Mouse (Mus musculus): ENCODE data around the gene Ptprd. TPM values are rescaled to one million over a fixed set of nuclear protein-coding genes. Genes with fewer than 3 reads are reported as not detected.
"Not testable (repeated sequence)": the region's sequence is repeated elsewhere in the genome, so short reads cannot be mapped to it uniquely, and the experiment has no call there.

Gene Ptprd
- polyA plus RNA-seq, 1 experiment, result 104 TPM

DNA sequence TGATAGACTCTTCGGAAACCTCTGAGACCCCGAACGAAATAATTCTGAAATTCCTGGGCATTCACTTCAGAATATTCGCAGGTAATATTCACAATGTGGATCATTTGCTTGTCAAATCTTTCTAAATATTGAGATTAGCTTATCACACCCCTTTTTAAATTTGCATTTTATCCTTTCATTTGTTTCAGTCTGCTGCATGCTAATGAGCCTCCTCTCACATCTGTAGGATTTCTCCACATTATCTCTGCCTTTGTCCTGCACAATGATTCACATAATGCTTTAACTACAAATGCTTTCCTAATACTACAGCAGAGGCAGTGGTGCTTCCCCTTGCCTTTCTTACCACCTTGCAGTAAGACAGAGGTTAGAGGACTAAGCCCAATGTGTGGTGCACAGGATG lies 229.7 kb downstream of the Ptprd start:
- DNase-seq (ENCODE audit: extremely low spot score in 1 of 2, low spot score in 1 of 2), result no peak

DNA sequence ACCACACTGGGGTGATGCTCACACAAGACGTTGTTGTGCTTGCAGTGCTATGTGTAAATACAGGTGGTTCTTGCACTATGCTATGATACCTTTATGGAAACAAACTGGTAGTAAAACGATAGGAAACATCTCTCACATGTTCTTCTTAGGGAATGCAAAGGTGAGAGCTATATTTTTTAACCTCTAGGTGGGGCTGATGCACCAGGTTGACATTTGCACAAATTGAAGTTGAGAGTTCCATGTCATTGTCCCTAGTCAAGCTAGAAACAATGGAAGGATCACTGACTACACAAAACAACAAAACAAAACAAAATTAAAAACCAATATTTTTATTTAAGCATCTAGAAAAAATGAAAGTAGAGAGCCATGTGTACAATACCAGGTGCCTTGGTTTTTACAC lies 250.1 kb downstream of the Ptprd start:
- peak in 1 of 2 experiments; percentile 53 for DNase-seq (ENCODE audit: extremely low spot score in 1 of 2, low spot score in 1 of 2)

DNA sequence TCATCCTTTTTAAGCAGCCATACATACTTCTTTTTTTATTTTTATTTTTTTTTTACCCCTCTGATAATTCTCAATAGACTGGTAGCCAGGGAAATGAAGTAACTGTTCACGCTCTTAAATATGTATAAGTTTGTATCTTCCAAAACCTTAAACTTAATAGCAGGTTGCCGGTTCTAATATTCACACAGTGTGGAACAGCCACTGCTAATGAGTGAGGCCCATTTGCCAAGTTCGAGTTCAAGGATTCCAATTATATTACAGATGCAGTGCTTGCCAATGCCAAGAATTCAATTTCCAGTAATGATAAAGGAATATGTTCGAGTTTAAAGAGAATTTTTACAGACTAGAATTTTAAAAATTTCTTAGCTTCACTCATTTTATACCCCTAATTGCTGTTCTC lies 322.3 kb downstream of the Ptprd start:
- no peak for DNase-seq (ENCODE audit: extremely low spot score in 1 of 2, low spot score in 1 of 2)

DNA sequence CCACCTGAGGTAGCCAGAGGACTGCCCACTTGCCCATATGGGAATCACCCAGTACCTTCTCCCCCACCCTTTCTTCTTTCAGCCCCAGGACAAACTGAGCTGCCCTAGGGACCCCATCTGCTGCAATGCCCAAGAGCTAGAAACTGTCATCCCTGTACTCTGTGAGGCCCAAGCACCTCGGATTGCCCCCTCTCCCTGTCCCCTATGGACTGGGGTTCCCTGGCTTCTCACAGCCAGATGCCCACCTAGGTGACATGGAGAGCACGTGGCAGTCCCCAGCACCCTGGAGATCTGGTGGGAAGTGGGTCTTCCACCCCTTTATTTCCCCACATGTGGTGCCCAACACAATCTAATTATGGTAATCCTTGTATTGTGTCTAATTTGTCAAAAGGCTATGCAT lies 331.5 kb downstream of the Ptprd start:
- DNase-seq (ENCODE audit: extremely low spot score in 1 of 2, low spot score in 1 of 2), result no peak

DNA sequence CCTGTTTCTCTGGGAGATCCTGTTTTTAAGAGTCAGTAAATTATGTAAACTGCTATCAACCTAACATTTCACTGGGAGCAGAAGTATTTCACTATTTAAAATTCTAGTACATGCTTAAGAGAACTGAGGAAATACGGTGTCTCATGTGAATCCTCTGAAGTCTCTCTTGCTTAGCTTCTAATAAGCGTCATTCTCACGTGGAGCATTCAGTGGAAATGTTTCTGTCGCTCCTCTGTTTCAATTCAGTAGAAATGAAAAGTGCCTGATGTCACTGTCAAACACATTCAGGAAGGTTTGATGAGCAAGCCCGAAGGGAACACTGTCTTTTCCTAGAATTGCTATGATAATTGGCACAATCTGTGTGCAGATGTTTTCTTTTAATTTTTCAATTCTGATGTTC lies 350.5 kb downstream of the Ptprd start:
- peak in 1 of 2 experiments; percentile 27 for DNase-seq (ENCODE audit: extremely low spot score in 1 of 2, low spot score in 1 of 2)

DNA sequence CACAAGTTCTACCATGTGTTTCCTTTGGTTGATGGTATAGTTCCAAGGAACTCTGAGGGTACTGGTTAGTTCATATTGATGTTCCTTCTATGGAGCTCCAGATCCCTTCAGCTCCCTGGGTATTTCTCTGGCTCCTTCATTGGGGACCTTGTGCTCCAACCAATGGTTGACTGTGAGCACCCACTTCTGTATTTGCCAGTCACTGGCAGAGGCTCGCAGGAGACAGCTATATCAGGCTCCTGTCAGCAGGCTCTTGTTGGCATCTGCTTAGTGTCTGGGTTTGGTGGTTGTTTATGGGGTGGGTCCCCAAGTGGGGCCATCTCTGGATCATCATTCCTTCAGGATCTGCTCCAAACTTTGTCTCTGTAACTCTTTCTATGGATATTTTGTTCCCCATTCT lies 414.4 kb downstream of the Ptprd start:
- not testable (repeated sequence) for DNase-seq (ENCODE audit: extremely low spot score in 1 of 2, low spot score in 1 of 2)

DNA sequence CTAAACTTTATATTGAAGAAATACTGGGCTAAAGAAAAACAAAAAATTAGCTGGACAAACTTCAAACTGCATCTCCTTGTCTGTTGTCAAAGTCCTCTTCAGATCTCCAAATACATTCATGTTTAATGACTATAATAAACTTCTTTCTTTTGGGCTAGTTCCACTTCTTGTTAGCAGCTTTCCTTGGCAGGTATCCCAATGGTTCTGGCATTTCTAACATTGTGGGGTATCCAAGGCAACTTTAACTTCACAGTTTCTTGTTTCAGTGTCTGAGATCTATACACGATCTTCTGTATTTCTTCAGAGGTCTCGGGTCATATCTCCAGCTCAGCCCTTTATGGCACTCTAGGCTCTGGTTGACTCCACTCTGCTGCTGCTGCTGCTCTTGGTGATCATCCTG lies 434.5 kb downstream of the Ptprd start:
- DNase-seq (ENCODE audit: extremely low spot score in 1 of 2, low spot score in 1 of 2), result peak; percentile 4 to 49

DNA sequence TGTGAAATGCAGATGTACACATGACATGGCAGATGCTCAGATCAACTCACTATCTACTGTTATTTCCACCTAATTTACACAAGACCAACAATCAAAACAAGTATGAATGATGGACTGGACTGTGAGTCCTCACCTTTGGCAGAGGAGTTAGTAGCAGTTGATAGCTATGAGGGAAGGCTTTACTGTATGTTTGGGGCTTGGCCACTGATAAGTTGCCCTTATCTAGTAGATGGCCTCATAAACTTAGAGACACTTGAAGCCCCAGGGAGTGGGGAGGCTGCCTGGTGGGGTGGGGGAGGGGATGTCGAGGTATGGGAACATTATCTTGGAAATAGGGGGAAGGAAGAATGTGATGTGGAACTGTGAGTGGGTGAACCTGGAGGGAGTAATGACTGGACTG lies 448.0 kb downstream of the Ptprd start:
- DNase-seq (ENCODE audit: extremely low spot score in 1 of 2, low spot score in 1 of 2), result no peak

DNA sequence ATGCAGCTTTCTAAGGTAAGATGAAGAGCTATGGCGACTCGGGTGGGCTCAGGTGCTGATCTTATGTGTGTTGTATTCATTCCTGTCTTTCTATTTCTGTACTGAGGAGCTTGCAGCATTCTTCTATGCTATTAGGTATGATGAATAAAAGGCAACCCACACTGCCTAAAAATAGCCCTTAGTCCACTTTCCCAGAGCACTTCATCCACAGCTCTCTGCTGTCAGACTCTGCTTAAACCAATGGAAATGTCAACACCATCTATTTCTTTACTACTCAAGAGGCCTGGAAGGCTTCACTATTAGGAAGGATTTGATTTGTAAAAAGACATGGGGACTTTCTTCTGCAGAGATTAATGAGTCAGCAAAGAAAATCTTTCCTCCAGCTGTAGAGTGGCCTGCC lies 468.4 kb downstream of the Ptprd start:
- DNase-seq (ENCODE audit: extremely low spot score in 1 of 2, low spot score in 1 of 2), result peak in 1 of 2 experiments; percentile 23

DNA sequence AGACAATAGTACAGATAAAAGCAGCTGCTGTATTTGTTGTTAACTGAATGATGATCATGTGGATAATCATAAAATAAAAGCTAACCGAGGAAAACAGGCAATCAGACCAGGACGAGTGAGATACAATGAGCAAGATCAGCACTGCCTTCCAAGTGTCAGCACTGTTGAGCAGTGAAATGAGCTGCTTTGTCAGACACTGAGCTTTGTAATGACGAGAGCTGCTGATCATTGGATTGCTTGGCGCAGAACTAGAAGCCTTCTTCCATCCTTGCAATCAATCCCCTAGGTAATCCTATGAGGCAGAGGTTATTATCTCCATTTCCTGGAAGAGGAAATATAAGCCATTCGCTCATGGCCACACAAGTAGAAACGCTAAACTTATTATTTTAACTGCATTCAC lies 489.9 kb downstream of the Ptprd start:
- DNase-seq (ENCODE audit: extremely low spot score in 1 of 2, low spot score in 1 of 2), result no peak

DNA sequence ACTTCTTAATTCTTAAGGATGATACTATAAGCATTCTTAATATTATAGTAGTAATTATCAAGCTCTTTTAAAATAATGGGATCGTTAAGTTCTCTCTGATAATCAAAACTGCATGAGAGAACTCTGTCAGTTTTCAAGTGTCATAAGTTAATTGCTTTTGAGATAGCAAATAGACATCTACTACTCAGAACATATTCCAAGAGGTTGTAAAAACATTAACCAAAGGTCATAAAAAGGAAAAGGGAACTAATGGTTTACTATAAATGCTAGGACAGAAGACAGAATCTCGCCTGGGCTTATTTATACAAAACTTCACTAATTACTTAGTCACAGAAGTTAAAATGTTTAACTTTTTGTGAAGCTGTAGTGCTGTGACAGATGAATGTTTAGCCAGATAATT lies 494.0 kb downstream of the Ptprd start:
- no peak for DNase-seq (ENCODE audit: extremely low spot score in 1 of 2, low spot score in 1 of 2)

DNA sequence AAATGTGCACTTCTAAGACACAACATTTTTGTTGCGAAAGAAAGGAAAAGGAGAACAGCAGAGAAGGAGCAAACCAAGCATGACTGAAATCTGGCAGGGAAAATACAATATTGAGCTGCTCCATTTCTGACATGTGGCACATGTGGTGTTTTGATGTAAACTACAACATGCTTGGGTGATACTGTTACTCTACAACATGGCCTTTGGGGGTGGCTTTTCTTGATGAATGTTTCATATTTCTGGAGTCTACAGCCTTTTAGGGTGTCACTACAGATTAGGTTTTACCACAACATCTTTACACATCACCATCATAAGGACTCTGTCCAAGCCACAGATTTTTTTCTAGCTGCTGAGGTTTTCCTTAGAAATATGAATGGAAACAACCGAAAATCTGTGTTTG lies 501.5 kb downstream of the Ptprd start:
- no peak for DNase-seq (ENCODE audit: extremely low spot score in 1 of 2, low spot score in 1 of 2)

DNA sequence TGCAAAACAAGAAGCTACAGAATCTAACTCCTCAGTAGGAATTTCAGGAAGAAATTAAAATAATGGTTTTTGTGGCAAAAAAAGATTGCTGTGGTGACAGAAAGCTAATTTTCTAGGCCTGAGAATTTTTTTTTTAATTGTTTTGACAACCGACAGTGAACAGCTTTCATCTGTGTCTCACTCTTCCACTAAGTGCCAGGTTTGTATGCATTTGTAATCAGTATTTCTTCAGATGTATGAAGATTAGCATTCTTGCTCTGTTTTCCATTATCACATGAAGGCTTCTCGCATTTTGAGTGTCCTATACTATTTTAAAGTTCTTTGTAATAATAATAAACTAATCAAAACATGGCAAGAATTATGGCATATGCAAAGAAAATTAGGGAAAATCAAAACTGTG lies 513.5 kb downstream of the Ptprd start:
- DNase-seq (ENCODE audit: extremely low spot score in 1 of 2, low spot score in 1 of 2), result no peak

DNA sequence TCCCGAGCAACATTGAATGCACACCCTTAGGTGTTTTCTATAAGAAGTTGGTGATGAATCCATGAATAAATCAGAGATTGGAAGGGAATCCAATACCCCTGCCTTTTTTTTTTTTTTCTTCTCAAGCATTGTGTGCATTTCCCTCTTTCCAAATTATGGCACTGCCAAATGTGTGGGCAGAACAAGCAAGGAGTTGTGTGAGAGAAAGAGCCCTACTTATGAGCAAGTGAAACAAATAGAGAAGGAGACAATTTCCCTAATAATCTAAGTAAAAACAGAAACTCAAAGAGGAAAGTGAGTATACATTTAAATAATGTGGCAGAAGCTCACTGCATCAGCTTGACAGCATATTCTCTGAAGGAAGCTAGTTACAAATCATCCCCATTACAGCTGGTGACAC lies 536.0 kb downstream of the Ptprd start:
- DNase-seq (ENCODE audit: extremely low spot score in 1 of 2, low spot score in 1 of 2), result peak in 1 of 2 experiments; percentile 27

DNA sequence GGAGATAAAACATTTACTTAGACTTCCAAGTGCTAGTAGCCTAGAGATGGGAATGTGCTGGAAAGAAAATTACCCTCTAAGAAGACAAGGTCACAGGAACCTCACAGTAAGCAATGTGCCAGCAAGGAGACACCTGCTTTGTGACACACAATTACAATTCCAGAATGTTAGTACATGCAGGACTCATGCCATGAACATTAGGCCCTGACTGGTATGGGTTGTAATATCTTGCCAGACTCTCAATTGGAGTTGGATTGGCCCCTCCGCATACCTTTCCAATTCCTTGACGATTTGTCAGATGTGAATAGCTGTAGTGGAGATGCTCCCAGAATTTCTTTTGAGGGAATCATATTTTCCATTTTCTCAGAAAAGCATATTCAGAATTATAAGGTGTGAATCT lies 547.0 kb downstream of the Ptprd start:
- no peak for DNase-seq (ENCODE audit: extremely low spot score in 1 of 2, low spot score in 1 of 2)

DNA sequence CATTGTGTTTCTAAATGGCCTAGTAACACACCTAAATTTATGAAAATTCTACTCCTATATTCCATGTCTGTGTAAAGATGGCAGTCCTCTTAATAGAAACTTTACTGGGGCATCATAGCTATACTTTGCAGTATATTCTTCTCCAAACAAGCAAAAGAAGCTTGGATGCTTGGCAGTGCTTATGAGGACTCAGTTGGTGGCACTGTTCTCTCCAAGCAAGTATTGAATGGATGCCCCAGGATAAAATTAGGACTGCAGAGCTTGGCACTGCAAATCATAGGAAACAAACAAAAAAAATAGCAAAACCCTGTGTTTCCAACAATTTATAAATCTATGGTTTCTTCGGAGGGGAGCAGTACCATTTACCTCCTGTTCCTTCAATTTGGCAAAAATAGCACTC lies 549.5 kb downstream of the Ptprd start:
- no peak for DNase-seq (ENCODE audit: extremely low spot score in 1 of 2, low spot score in 1 of 2)

DNA sequence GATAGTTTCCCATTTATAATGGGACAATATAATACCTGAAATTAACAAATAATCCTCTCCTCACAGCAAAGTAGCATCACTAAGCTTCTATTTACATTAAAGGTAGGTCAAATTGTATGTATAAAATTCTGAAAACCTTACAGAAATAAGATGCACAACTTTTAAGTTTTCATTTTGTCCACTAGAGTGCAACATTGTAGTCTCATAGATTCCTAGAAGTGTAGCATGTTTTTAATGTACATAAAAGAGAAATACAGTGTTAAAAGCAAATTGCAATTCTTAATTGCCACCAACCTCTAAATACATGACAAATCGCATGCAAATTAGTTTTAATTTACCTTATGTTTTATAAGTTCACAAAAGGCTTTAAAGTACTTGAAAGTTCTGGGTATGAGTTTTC lies 556.1 kb downstream of the Ptprd start:
- DNase-seq (ENCODE audit: extremely low spot score in 1 of 2, low spot score in 1 of 2), result no peak

DNA sequence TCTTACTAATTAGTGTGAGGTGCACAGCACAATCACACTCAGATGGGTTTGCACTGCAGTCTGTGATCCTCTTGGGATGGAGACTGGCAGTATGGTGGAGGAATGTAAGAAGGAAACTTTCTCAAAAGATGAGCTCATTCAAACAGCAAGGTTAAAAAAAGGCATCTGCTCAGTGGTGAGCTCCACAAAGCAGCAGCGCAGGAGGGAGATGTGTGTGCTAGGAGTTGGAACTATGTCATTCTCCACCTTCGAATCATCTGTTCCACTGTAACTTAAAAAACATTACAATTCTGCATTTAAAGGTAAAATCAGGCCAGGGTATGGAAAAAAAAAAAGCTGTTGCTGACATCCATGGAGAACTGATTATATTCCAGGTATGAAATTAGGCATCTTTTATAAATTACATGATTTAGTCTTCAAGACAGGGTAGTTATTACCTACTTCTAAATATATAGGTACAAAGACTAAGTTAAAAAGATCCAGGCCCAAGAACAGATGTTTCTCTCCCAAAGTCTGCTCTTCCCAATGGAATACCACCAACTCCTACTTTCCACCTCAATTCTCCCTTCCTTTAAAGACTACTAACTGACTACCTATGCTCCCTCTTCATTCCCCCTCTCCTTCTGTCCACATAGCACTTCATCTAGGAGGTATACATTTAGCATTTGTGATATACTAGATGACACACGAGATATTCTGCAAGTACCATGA lies 562.0 kb downstream of the Ptprd start:
- peak; percentile 71 to 75 for DNase-seq (ENCODE audit: extremely low spot score in 1 of 2, low spot score in 1 of 2)

DNA sequence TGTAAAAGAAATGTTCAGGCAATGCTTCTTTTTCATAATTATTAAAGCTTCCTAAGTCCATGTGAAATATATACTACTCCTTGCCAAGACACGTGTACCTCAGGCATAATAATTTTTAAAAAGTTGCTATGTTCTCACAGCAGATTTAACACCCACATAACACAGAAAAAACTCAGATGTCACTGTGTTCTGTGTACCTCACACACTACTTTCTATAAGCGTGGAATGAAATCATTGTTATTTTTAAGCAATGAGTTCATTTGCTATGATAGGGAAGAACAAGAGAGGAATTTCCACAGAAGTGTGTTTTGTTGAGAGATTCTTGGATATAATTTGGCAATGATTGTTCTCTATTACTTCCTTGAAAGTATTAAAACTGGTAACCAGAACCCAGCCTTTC lies 562.9 kb downstream of the Ptprd start:
- peak; percentile 35 to 64 for DNase-seq (ENCODE audit: extremely low spot score in 1 of 2, low spot score in 1 of 2)

DNA sequence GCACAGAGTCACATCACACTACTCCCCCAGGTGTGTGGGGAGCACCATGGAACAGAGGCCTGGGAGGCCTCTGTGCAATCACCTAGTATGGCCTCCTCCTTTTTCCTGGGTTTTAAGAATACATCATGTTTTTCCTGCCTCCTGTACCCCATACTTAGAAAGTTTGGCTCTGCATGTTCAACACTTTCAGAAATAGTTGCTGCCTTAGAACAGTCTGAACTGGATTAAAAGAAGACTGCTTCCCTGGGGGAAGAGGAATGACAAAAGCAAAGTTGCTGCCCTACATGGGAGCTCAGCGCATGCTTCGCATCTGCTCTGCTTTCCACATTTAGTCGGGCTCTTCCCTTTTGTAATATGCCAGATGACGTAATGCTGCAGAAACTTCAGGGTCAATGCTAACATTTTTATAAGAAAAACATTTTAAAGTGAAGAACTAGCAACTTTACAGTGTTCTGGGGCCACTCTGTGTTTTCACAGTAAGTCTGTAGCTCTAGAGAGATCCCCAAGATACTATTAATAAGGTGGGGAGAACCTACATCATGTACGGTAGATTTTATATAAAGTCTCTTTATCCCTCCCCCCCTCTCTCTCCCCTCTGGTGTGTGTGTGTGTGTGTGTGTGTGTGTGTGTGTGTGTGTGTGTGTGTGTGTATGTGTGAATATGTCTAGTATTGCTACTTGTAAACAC lies 564.2 kb downstream of the Ptprd start:
- peak; percentile 77 to 84 for DNase-seq (ENCODE audit: extremely low spot score in 1 of 2, low spot score in 1 of 2)

DNA sequence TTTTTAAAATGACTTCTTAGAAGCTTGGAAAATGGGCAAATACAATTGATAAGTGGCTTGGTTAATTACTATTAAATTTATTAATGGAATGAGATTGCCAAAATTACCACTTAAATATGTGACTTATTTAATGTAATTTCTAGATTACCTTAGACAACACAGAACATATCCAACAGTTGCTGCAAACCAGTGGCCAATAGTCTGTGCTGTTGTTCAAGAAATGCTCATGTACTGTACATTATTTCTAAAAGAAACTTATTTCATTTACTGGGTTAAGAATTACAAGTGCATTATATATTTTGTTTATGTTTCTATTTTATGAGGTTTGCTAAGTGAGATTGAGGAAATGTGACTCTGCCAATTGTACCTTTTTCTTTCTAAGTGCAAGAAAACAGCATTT lies 567.3 kb downstream of the Ptprd start:
- peak in 1 of 2 experiments; percentile 67 for DNase-seq (ENCODE audit: extremely low spot score in 1 of 2, low spot score in 1 of 2)

DNA sequence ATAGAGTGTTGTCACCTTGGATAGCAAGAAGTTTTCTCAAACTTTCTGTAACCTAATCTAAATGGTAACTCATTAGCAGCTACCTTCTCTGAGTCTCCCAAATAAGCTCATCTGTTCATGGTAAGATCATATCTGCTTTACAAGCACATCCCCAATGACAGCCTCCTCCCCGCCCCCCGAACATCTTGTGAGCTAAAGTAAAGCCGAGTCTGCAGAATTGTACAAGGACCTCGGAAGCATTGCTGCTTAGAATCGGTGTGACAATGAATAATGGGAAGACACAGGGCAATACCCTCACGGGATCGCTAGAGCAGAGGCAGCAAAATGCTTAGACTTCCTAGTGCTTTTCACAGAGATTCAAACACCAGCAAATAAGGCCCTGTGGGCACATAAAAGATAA lies 571.7 kb downstream of the Ptprd start:
- DNase-seq (ENCODE audit: extremely low spot score in 1 of 2, low spot score in 1 of 2), result peak in 1 of 2 experiments; percentile 55

All from frontal cortex, adult 2 months (tissue).